In genomic region chr19:27509956-27510639, GRCm38 (mm10) we compare ENCODE assay signal across 12 mouse cellular contexts.
DNase-seq lines count a peak whose midpoint lies in the region; ATAC-seq lines count a peak whose summit lies in the region.
"Had no signal": no experiment of that assay in that cellular context is flagged by ENCODE, and none has a peak within 500 bp of the region (broad histone marks: within the 10 kb centered on the region; RNA-seq: fewer than 3 reads in every experiment).

No protein-coding gene starts in this region.

- no peaks in the 10 kb centered on the region for H3K36me3 ChIP-seq in hindbrain, embryonic 15.5 days
- H3K36me3 ChIP-seq in hindbrain, embryonic 13.5 days = no peaks in the 10 kb centered on the region
- H3K36me3 ChIP-seq in forebrain, embryonic 16.5 days (ENCODE audit: control insufficient read depth, insufficient read depth) = no peaks in the 10 kb centered on the region
- no peaks in the 10 kb centered on the region for H3K36me3 ChIP-seq in intestine, embryonic 16.5 days (ENCODE audit: control insufficient read depth, insufficient read depth, low read length)
- H3K36me3 ChIP-seq: heart, embryonic 10.5 days; midbrain, embryonic 10.5 days; stomach, embryonic 15.5 days had no signal

- DNase-seq in layer of hippocampus, postnatal 36 days = peak; percentile 57 to 69
- peak; percentile 58 for DNase-seq in right cerebral cortex, postnatal 4 days
- DNase-seq in adrenal gland, postnatal 10 days = no peak
- DNase-seq in spleen, postnatal 4 days (ENCODE audit: low spot score in 2 of 2) = no peak

- no peak overlapping the region for H3K4me2 ChIP-seq in hindbrain, embryonic 15.5 days
- no peak overlapping the region for H3K4me2 ChIP-seq in hindbrain, embryonic 13.5 days
- H3K4me2 ChIP-seq in forebrain, embryonic 16.5 days (ENCODE audit: low read length) = no peak overlapping the region
- no peak overlapping the region for H3K4me2 ChIP-seq in intestine, embryonic 16.5 days (ENCODE audit: low read depth, low read length)
- H3K4me2 ChIP-seq: stomach, embryonic 15.5 days had no signal

- peaks cover 6% of the 10 kb centered on the region; the same call in 1 of the 2 replicates for H3K4me1 ChIP-seq in hindbrain, embryonic 15.5 days (replicated peaks)
- H3K4me1 ChIP-seq in hindbrain, embryonic 13.5 days (replicated peaks) = no peaks in the 10 kb centered on the region
- peaks cover 10% of the 10 kb centered on the region; the same call in 1 of the 2 replicates for H3K4me1 ChIP-seq in forebrain, embryonic 16.5 days (replicated peaks; ENCODE audit: control insufficient read depth, insufficient read depth, low read length)
- H3K4me1 ChIP-seq in intestine, embryonic 16.5 days (ENCODE audit: control insufficient read depth, insufficient read depth, low read length) = no peaks in the 10 kb centered on the region
- H3K4me1 ChIP-seq: heart, embryonic 10.5 days; stomach, embryonic 15.5 days had no signal

- 46% methylated on average over 6 of the region's 6 CpGs for WGBS in hindbrain, embryonic 15.5 days
- 71% methylated on average over 6 of the region's 6 CpGs for WGBS in hindbrain, embryonic 13.5 days
- WGBS in forebrain, embryonic 16.5 days = 24% methylated on average over 6 of the region's 6 CpGs
- 55% methylated on average over 6 of the region's 6 CpGs for WGBS in intestine, embryonic 16.5 days

- no peaks in the 10 kb centered on the region for H3K9me3 ChIP-seq in hindbrain, embryonic 15.5 days
- no peaks in the 10 kb centered on the region for H3K9me3 ChIP-seq in hindbrain, embryonic 13.5 days
- no peaks in the 10 kb centered on the region for H3K9me3 ChIP-seq in forebrain, embryonic 16.5 days (ENCODE audit: control insufficient read depth, low read length)
- H3K9me3 ChIP-seq in intestine, embryonic 16.5 days (ENCODE audit: control insufficient read depth, low read length) = no peaks in the 10 kb centered on the region
- H3K9me3 ChIP-seq: heart, embryonic 10.5 days; midbrain, embryonic 10.5 days; stomach, embryonic 15.5 days had no signal

- 0 out of 2 replicates have a peak, but pooled peaks have one; percentile 48 for ATAC-seq in hindbrain, embryonic 15.5 days (ENCODE audit: low FRiP score, low read depth)
- no peak for ATAC-seq in hindbrain, embryonic 13.5 days (ENCODE audit: low FRiP score)
- peak; percentile 91 for ATAC-seq in forebrain, embryonic 16.5 days
- no peak for ATAC-seq in intestine, embryonic 16.5 days

- no peak overlapping the region for H3K4me3 ChIP-seq in hindbrain, embryonic 15.5 days
- H3K4me3 ChIP-seq in hindbrain, embryonic 13.5 days = no peak overlapping the region
- no peak overlapping the region for H3K4me3 ChIP-seq in forebrain, embryonic 16.5 days (replicated peaks; ENCODE audit: low read length)
- H3K4me3 ChIP-seq in intestine, embryonic 16.5 days (ENCODE audit: low read length) = no peak overlapping the region
- H3K4me3 ChIP-seq: heart, embryonic 10.5 days; midbrain, embryonic 10.5 days; stomach, embryonic 15.5 days had no signal

- H3K27me3 ChIP-seq in hindbrain, embryonic 15.5 days = no peaks in the 10 kb centered on the region
- H3K27me3 ChIP-seq in hindbrain, embryonic 13.5 days = no peaks in the 10 kb centered on the region
- no peaks in the 10 kb centered on the region for H3K27me3 ChIP-seq in forebrain, embryonic 16.5 days (replicated peaks; ENCODE audit: control insufficient read depth, insufficient read depth, low read length)
- no peaks in the 10 kb centered on the region for H3K27me3 ChIP-seq in intestine, embryonic 16.5 days (replicated peaks; ENCODE audit: control insufficient read depth, insufficient read depth, low read length)
- H3K27me3 ChIP-seq: stomach, embryonic 15.5 days had no signal

- no peak overlapping the region for H3K27ac ChIP-seq in hindbrain, embryonic 15.5 days (replicated peaks)
- H3K27ac ChIP-seq in hindbrain, embryonic 13.5 days = no peak overlapping the region
- H3K27ac ChIP-seq in forebrain, embryonic 16.5 days (ENCODE audit: low read length) = peak overlapping the region; percentile 31
- no peak overlapping the region for H3K27ac ChIP-seq in intestine, embryonic 16.5 days (ENCODE audit: low read length)
- H3K27ac ChIP-seq: heart, embryonic 10.5 days; liver, embryonic 14.5 days; midbrain, embryonic 10.5 days; stomach, embryonic 15.5 days had no signal

- H3K9ac ChIP-seq in hindbrain, embryonic 15.5 days = no peak overlapping the region
- no peak overlapping the region for H3K9ac ChIP-seq in hindbrain, embryonic 13.5 days
- no peak overlapping the region for H3K9ac ChIP-seq in forebrain, embryonic 16.5 days (replicated peaks; ENCODE audit: low read depth, low read length)
- H3K9ac ChIP-seq in intestine, embryonic 16.5 days (ENCODE audit: low read depth, low read length) = no peak overlapping the region
- H3K9ac ChIP-seq: liver, embryonic 14.5 days; stomach, embryonic 15.5 days had no signal

Comparison
In these comparisons a context has a peak if more than half of its experiments do, and no peak if none do; other contexts are left out.
1. ATAC-seq: peak in hindbrain, embryonic 15.5 days (single experiment) and forebrain, embryonic 16.5 days (single experiment); none in hindbrain, embryonic 13.5 days (single experiment) and intestine, embryonic 16.5 days (single experiment).
2. DNase-seq: peak in layer of hippocampus, postnatal 36 days (2 of 2) and right cerebral cortex, postnatal 4 days (single experiment); none in adrenal gland, postnatal 10 days (single experiment) and spleen, postnatal 4 days (0 of 2).